Mouse (Mus musculus) myocyte (in vitro differentiated cells): Measurements from ENCODE around the gene Olig3. TPM values are rescaled to one million over a fixed set of nuclear protein-coding genes. Genes with fewer than 3 reads are reported as not detected.

Experiments
- H3K27me3 ChIP-seq: one replicate; pipeline ENCODE4 v1.6.1; 2011; ENCODE audit not compliant: control insufficient read depth, insufficient read depth, insufficient read length
- H3K36me3 ChIP-seq: one replicate; pipeline ENCODE4 v1.6.1; 2011; ENCODE audit not compliant: control insufficient read depth, insufficient read depth
- H3K4me2 ChIP-seq: one replicate; pipeline ENCODE4 v1.6.1; 2011; ENCODE audit warnings: low read depth, control low read depth
- H3K4me3 ChIP-seq: one replicate; pipeline ENCODE4 v1.5.1; 2011; ENCODE audit warnings: mild to moderate bottlenecking, control low read depth, moderate library complexity
- H3K79me2 ChIP-seq: one replicate; pipeline ENCODE4 v1.6.1; 2011; ENCODE audit not compliant: control insufficient read depth, insufficient read depth
- H3ac ChIP-seq: one replicate; pipeline ENCODE4 v1.6.1; 2011; ENCODE audit not compliant: control insufficient read depth, insufficient read length
- CEBPB ChIP-seq: IDR thresholded peaks from 2 replicates; pipeline ENCODE4 v1.6.1; 2011; ENCODE audit warnings: mild to moderate bottlenecking, moderate library complexity; ENCODE audit not compliant: poor library complexity, insufficient read depth, severe bottlenecking
- E2F4 ChIP-seq: IDR thresholded peaks from one replicate; pipeline ENCODE4 v1.6.1; 2011; ENCODE audit warnings: mild to moderate bottlenecking, control low read depth, moderate library complexity; ENCODE audit not compliant: insufficient read depth
- MAX ChIP-seq: IDR thresholded peaks from one replicate; pipeline ENCODE4 v1.6.1; 2011; ENCODE audit warnings: low read depth, mild to moderate bottlenecking, control low read depth
- MYOD1 ChIP-seq, 3 experiments: IDR thresholded peaks; one replicate each; pipeline ENCODE4 v1.6.1; 2011; ENCODE audit warnings: control low read depth in 2 of 3, low read depth in 2 of 3, mild to moderate bottlenecking in 2 of 3, moderate library complexity in 1 of 3; ENCODE audit not compliant: insufficient read length in 2 of 3, control insufficient read depth in 1 of 3
- MYOG ChIP-seq, 3 experiments: IDR thresholded peaks; one replicate each; pipeline ENCODE4 v1.6.1; 2011; ENCODE audit warnings: control low read depth in 2 of 3, low read depth in 2 of 3, mild to moderate bottlenecking in 2 of 3; ENCODE audit not compliant: insufficient read length in 2 of 3, control insufficient read depth in 1 of 3, insufficient read depth in 1 of 3
- POLR2A ChIP-seq: IDR thresholded peaks from one replicate; pipeline ENCODE4 v1.6.1; 2011; ENCODE audit warnings: low read depth, mild to moderate bottlenecking, control low read depth, moderate library complexity; ENCODE audit not compliant: insufficient read length
- POLR2AphosphoS2 ChIP-seq: IDR thresholded peaks from one replicate; pipeline ENCODE4 v1.6.1; 2011; ENCODE audit warnings: low read depth, control low read depth; ENCODE audit not compliant: insufficient read length
- REST ChIP-seq: IDR thresholded peaks from one replicate; pipeline ENCODE4 v1.6.1; 2011; ENCODE audit warnings: mild to moderate bottlenecking, control low read depth, moderate library complexity; ENCODE audit not compliant: insufficient read depth, insufficient read length
- SRF ChIP-seq: IDR thresholded peaks from one replicate; pipeline ENCODE4 v1.6.1; 2011; ENCODE audit warnings: low read depth; ENCODE audit not compliant: control insufficient read depth, insufficient read length
- TCF12 ChIP-seq: IDR thresholded peaks from one replicate; pipeline ENCODE4 v1.6.1; 2011; ENCODE audit warnings: mild to moderate bottlenecking, control low read depth; ENCODE audit not compliant: poor library complexity, insufficient read depth, severe bottlenecking
- TCF3 ChIP-seq: IDR thresholded peaks from one replicate; pipeline ENCODE4 v1.6.1; 2011; ENCODE audit warnings: low read depth, control low read depth; ENCODE audit not compliant: insufficient read length
- USF1 ChIP-seq: IDR thresholded peaks from one replicate; pipeline ENCODE4 v1.6.1; 2011; ENCODE audit warnings: low read depth, mild to moderate bottlenecking, control low read depth, moderate library complexity
- polyA plus RNA-seq: library from polyadenylated mRNA; unstranded; fragments of >200 nt; fragmentation: generic; extraction: Trizol; gene quantifications from one replicate; pipeline ENCODE4 v1.2.1, GENCODE M21; 2012; ENCODE audit warnings: missing spikeins

Olig3 gene
- polyA plus RNA-seq, 1 experiment: not detected

DNA sequence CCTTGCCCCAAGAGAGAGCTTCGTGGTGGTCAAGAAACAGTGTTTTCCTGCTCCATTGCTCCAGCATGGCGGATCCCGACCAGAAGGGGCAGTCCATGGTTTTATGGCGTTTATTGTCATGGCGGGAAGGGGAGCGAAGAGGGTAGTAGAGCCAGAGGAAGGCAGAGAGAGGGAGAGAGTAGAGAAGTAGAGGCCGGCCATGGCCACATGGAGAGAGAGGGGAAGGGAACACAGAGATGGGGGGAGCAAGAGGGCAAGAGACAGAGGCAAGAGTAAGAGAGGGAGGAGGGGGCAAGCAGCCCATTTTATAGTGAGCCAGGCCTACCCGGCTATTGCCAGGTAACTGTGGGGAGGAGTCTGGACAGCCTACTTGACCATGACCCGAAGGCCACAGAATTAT lies 12.8 kb downstream of the Olig3 start:
- no peak overlapping the region for H3K4me3 ChIP-seq
- TF ChIP-seq MYOG (IDR thresholded peaks at IDR 0.05; ENCODE audit: control insufficient read depth in 1 of 3, insufficient read depth in 1 of 3, insufficient read length in 2 of 3, low read depth in 2 of 3) (no peak), USF1 (no peak), E2F4 (no peak), POLR2A (no peak), MYOD1 (IDR thresholded peaks at IDR 0.05; ENCODE audit: control insufficient read depth in 1 of 3, insufficient read length in 2 of 3, low read depth in 2 of 3) (no peak), TCF3 (no peak), SRF (no peak), REST (no peak), TCF12 (no peak), MAX (no peak), POLR2AphosphoS2 (no peak), CEBPB (no peak)
- no peak overlapping the region for H3ac ChIP-seq
- no peaks in the 10 kb centered on the region for H3K79me2 ChIP-seq
- H3K27me3 ChIP-seq: peaks cover 10% of the 10 kb centered on the region
- H3K4me2 ChIP-seq: no peak overlapping the region
- H3K36me3 ChIP-seq: no peaks in the 10 kb centered on the region

GRCm38 (mm10) chr10:19370146-19370545 lies 13.8 kb downstream of the Olig3 start:
- H3K27me3 ChIP-seq: peaks cover 10% of the 10 kb centered on the region
- H3ac ChIP-seq: no peak overlapping the region
- H3K36me3 ChIP-seq: no peaks in the 10 kb centered on the region
- no peak overlapping the region for H3K4me2 ChIP-seq
- TF ChIP-seq SRF (no peak), POLR2AphosphoS2 (no peak), USF1 (no peak), MAX (no peak), E2F4 (no peak), CEBPB (no peak), MYOD1 (IDR thresholded peaks at IDR 0.05; ENCODE audit: control insufficient read depth in 1 of 3, insufficient read length in 2 of 3, low read depth in 2 of 3) (no peak), MYOG (IDR thresholded peaks at IDR 0.05; ENCODE audit: control insufficient read depth in 1 of 3, insufficient read depth in 1 of 3, insufficient read length in 2 of 3, low read depth in 2 of 3) (no peak), TCF3 (no peak), REST (no peak), POLR2A (no peak), TCF12 (no peak)
- no peak overlapping the region for H3K4me3 ChIP-seq
- no peaks in the 10 kb centered on the region for H3K79me2 ChIP-seq

DNA sequence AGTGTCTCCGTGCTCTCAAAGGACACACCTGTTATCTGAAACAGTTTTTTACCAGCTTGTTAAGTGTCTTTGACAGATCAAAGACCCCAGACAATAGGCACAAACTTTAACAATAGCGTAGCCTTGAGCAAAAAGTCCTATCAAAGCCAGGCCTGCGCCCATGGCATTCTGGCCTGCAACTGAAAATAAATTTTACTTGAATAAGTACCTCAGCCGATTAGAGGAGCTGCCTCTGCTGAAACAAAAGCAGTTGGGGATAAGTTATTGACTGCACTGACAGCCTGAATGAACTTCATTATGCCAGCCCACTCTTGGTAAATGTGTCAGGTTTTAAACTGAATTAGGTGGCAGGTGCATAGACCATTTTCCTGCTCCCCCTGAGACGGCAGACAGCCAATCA lies 15.9 kb downstream of the Olig3 start:
- H3K4me3 ChIP-seq: no peak overlapping the region
- TF ChIP-seq TCF3 (no peak), MYOG (IDR thresholded peaks at IDR 0.05; ENCODE audit: control insufficient read depth in 1 of 3, insufficient read depth in 1 of 3, insufficient read length in 2 of 3, low read depth in 2 of 3) (no peak), CEBPB (no peak)
- no peak overlapping the region for H3K4me2 ChIP-seq
- H3K79me2 ChIP-seq: no peaks in the 10 kb centered on the region
- peaks cover 10% of the 10 kb centered on the region for H3K27me3 ChIP-seq
- H3ac ChIP-seq: no peak overlapping the region
- H3K36me3 ChIP-seq: no peaks in the 10 kb centered on the region

DNA sequence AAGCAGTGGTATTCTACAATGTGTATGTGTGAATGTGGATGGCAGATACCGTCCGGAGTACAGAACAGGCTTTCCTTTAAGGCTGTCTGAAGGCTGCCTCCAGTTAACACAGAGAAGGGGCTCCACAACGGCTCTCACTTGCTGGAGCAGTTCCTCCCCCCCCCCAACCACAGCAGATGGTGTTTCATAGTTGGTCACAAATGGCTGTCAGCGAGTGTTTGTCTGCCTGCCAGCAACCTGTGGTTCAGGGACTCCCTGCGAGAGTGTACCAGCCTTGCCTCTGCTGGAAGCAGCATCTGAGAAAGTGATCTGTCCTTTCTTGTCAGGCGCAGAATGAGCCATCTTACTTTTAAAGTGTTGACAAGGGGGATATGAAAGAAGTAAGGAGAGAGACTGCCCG lies 17.5 kb downstream of the Olig3 start:
- Histone ChIP-seq H3K4me3 (no peak overlapping the region), H3K79me2 (no peaks in the 10 kb centered on the region), H3K36me3 (no peaks in the 10 kb centered on the region), H3ac (no peak overlapping the region), H3K27me3 (peaks cover 10% of the 10 kb centered on the region), H3K4me2 (no peak overlapping the region)
- TF ChIP-seq USF1 (no peak), MYOD1 (IDR thresholded peaks at IDR 0.05; ENCODE audit: control insufficient read depth in 1 of 3, insufficient read length in 2 of 3, low read depth in 2 of 3) (no peak), TCF12 (no peak), REST (no peak), CEBPB (no peak), E2F4 (no peak), SRF (no peak), POLR2AphosphoS2 (no peak), POLR2A (no peak), TCF3 (no peak), MAX (no peak), MYOG (IDR thresholded peaks at IDR 0.05; ENCODE audit: control insufficient read depth in 1 of 3, insufficient read depth in 1 of 3, insufficient read length in 2 of 3, low read depth in 2 of 3) (no peak)

- no peaks in the 10 kb centered on the region for H3K36me3 ChIP-seq
- H3K4me3 ChIP-seq: no peak overlapping the region
- H3K79me2 ChIP-seq: no peaks in the 10 kb centered on the region
- H3ac ChIP-seq: no peak overlapping the region
- no peak overlapping the region for H3K4me2 ChIP-seq
- peaks cover 10% of the 10 kb centered on the region for H3K27me3 ChIP-seq
- TF ChIP-seq REST (no peak), TCF12 (no peak), E2F4 (no peak), MYOG (IDR thresholded peaks at IDR 0.05; ENCODE audit: control insufficient read depth in 1 of 3, insufficient read depth in 1 of 3, insufficient read length in 2 of 3, low read depth in 2 of 3) (no peak), MAX (no peak), CEBPB (no peak), POLR2A (no peak)
Observed at GRCm38 (mm10) chr10:19374311-19374710, 18.0 kb downstream of the Olig3 start.
